Mouse (Mus musculus): ENCODE data around the gene Gm30083.

DNA sequence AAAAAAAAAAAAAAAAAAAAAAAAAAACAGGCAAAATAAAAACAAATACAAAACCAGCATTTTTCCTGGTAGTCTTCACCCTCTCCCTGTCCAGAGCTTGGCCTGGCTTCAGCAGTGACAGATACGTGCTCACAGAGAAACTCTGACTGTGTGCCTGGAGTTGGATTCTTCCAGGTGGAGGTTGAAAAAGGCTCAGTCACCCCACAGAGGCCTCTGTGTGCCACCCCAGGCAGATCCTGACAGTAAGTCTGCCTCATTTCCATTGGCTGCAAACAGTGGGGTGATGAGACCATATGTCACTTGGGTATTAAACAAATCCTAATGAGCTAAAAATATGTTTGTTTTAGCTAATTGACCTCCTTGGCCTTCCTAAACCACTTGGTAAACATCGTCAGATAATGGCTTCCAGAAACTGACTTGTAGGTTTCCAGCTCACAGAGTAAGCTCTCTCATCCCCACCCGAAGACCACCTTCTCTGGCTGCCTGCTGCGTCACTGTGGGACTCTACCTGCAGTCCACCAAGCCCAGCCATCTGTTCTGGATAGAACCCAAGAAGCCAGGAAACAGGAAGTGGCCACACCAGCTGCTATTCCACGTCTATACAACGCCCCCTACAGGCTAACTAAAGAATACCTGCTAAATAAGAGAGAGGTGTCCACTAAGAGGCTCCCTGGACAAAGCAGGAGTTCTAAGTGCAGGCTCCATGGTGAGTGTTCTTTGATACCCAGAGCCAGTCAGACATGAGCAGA lies 62.6 kb downstream of the Gm30083 start:
- TF ChIP-seq CTCF (IDR thresholded peaks at IDR 0.05; ENCODE audit: extremely low read depth, insufficient read depth, insufficient read length, insufficient replicate concordance) (no peak), POLR2A (IDR thresholded peaks at IDR 0.05; ENCODE audit: low read depth, low read length) (no peak)
